Mouse (Mus musculus) neural tube, embryonic 10.5 days (tissue): ENCODE measurements at regions not wholly inside any gene's neighbourhood (a gene's known extent, or its start where the extent isn't known, plus 50 kb on each side); places are given as distances from the start of the nearest gene placed in this dataset.

Experiments used
- DNase-seq: peaks from one replicate; pipeline ENCODE4 v3.0.0-alpha.2; 2017; ENCODE audit warnings: low spot score; ENCODE audit errors: extremely low spot score

DNA sequence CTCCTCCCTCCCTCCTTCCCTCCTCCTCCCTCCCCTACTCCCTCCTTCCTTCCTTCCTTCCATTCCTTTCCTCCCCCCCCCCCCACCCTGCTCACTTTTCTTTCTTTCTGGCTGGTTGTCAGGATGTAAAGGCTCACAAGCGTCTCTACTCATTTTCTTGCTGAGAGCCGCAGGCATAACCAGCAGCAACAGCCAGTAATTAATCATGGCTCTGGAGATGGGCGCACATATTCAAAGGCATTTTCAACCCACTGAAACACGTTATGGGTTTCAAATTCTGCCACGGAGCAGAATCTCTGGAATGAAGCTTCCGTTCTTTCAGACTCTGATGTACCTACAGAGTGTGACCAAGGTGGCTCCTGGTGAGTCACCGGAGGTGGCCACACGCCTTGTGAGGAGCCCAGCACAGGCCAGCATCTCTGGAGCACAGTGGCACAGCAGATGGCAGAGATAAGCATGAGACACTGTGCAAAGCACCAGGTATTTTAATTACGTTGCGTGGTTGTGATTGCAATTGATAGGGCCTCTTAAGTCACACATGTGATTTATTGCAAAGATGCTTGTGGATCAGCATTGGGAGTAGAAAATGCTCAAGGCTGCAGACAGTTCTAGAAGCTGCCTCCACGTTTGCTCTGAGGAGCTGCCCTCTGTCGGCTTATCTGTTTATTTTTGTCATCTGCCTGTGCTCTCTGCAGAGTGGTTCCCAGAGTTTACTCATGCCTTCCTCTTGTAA lies 236.0 kb downstream of the Mtx2 start:
- DNase-seq: no peak

DNA sequence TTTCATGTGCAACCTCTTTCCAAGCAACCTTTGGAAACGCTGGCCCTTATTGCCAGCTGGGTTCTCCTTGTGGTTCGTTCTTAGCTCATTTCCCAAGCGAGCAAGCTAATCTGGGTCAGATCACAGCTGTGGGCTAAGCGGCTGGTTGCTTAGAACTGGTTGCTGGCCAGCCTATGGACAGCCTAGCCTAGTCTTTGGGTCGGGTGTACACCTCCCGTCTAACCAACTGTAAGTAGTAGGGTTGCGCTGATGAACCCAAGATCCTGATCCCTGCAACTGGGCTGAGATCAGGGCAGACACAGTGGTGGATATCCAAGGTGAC lies 236.5 kb downstream of the Mtx2 start:
- no peak for DNase-seq

DNA sequence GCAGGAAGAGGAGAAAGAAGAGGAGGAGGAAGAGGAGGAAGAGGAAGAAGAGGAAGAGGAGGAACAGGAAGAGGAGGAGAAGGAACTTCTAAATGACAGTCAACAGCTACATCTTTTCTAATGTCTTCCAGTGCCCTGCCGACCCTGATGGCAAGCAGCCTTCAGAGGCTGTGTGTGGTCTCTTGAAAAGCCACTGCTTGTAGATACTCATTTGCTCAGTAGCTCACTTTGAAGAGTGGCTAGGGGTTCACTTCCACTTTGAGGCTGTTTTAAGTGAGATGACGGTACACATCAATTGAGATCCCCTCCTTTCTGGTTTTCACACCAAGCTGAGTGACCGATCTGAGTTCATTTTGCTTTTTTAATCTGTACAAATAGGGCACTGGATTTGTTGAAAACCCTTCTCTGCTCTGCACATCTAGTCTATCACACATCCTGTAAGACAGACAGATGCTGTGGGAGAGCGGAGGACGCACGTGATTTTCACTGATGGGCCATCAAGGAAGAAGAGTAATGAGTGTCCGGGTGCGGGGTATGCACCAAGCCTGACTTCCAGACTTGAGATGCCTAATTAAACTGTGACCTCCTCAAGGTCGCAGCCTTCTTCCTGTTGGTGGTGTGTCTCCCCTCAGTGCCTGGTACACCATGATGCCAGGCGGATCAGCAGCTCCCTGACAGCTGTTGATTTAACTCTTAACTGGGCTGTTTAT lies 239.0 kb downstream of the Mtx2 start:
- no peak for DNase-seq

DNA sequence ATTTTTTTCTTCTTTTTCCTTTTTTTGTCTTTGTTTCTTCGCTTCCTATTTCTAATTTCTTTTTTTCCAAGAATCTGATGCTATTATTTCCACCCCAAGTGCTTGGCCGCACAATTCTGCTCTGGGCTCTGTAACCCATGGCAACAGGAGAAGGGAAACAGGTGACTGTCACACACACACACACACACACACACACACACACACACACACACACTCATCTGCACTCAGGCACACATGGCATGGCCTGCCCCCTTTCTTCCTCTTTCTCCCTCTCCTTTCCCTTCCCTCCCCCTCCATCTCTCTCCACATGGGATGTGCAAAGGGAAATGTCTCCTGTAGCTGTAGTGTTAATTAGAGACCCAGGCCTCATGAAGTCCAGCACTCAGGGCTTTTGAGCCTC lies 239.7 kb downstream of the Mtx2 start:
- DNase-seq: no peak

DNA sequence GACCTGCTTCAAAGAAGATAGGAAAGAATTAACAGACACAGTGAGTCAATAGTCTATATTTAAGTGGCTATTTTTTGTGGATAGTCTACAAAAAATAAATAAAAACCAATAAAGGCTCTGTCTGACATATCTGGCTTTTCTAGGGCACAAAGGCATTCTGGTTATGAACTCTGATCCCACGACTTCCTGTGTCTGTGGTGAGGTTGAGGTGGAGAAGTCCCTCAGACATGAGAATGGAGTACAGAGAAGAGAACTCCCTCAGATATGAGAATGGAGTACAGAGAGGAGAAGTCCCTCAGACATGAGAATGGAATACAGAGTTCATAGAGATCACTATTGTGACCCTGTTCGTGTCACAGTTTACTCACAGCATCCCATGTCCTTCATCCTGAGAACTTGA lies 243.7 kb downstream of the Mtx2 start:
- DNase-seq: no peak

DNA sequence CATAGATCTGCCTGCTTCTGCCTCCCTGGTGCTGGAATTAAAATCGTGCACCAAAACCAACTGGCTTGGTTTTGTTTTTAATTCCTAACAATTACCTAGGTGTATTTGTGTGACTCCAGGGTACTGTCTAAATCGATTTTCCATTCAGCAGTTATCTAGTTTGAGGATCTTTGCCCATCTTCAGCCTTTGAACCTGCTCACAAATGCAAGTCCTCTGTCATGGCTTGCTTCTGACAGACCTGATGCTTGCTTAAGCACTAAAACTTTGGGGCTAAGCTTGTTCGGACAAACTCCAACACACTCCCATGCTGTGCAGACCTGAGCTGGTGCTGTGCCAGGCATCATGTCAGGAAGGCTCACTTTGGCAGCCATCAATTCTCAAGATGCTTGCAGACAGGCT lies 246.4 kb downstream of the Mtx2 start:
- DNase-seq: no peak

DNA sequence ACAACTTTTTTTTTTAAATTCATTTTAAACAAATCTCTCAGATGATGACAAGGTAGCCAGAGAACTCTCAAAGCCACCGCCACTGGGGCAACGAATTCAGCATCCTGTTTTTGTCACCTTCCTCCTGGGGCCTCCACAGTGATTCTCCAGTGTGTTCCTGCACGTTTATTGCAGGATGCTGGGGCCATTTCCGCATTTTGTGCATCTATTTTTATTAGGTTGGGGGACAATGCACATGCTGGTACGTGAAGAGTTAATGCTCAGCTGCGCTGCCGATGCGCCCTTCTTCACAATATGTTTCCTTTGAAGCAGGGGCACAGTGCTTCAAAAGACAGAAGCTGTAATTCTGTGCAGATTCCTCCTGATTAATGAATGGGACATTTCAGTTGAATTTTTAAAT lies 246.9 kb downstream of the Mtx2 start:
- DNase-seq: no peak

DNA sequence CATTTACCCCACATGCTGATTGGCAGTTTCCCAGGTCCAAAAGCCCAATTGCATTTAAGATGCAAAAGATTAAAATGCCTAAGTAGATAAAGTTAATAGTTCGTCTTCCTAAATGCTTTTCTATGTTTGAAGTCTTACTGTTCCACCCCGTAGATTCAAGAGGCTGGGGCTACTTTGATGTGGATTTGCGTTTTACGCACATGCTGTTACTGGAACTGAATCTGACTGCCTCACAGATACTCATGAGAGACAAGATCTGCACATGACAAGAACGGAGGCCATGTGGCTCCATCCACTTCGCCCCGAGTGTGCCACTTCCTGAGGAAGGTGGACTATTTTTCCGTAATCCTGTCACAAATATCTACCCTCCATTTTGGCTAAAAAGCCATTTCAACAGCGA lies 247.6 kb downstream of the Mtx2 start:
- no peak for DNase-seq

DNA sequence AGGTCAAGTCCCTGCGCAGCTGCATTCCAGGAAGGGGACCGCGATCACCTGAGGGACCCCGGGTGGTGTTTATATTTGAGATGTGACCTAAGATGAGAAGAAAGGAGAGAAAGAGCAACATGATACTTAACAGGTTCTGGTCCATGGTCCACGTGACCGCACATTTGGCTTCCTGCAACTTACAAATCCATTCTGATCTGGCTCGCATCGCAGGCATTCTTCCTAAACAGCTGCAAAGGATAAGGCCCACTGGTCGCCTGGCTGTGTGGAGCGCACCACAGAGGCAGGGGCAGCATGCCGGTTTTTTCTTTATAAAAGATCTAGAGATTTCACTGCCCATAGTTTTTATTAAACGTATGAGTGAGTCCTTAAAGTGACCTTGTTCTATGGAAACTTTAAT lies 261.6 kb downstream of the Mtx2 start:
- no peak for DNase-seq

DNA sequence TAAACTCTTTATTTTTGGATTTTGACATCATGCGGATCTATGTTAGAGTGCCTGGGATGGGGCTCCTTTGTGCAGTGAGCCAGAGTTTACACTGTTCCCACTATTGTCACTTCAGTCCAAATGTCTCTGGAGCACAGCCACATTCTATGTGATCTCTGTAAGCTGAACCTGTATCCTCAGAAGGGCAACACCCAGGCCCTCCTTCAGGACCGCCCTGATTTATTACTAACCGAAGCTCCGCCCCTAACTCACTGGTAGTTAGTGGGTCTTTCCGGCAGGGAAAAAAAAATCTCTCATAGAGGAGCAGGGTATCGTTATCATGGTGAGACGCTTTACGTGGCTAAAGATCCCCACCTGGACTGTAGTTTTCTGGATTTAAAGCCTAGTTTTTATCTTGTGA lies 263.6 kb downstream of the Mtx2 start:
- DNase-seq: no peak

DNA sequence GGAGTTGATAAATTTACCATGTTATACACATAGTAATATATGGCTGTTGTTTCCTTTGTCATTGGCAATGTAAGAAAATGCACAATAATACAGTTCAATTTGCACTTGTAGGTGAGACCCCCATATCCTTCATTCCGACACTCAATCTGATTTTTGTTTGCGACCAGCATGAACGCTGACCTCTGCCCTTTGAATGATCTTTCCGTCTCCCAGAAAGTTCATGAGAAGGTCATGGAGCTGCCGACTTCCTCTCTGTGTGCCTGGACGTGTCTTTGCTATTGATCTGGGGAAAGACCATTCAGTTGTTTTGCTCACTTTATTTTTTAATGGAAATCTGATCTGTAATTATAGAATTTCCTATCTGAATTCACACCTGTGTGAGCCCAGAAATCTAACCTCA lies 264.0 kb downstream of the Mtx2 start:
- DNase-seq: peak; percentile 63

DNA sequence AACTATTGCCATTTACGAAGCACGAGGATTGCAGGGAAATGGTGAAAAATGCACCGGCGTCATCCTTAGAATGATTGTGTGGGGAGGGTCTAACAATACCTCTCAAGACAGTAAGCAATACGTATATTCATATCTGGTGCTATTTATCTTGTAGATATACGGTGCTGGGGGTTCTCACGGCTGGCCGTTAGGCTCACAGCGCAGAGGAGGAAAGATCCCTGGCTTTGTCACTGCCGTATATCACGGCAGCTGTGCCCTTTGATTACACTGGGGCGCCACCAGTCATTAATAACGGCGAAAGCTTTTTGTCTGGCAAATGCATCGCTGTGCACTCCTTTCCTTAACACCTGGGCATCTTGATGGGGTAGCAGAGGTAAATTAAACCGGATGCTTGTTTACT lies 264.8 kb downstream of the Mtx2 start:
- no peak for DNase-seq

DNA sequence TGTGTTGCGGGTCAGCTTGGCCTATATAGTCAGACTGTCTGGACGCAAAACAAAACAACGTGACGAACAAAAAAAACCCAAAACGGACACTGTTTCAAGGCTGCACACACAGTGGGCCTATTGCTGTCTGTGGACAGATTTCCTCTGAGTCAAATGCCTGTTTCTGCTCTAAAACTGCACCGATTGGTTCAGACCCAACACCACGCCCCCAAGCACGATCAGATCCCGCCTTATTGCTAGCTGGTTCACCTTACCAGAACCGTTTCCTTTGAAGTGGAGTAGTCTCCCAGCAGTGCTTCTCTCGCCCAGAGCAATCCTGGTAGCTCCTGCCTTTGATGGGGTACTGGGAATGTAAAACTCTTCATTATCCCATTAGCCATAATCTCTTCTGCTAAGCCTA lies 275.9 kb downstream of the Mtx2 start:
- DNase-seq: peak; percentile 42

DNA sequence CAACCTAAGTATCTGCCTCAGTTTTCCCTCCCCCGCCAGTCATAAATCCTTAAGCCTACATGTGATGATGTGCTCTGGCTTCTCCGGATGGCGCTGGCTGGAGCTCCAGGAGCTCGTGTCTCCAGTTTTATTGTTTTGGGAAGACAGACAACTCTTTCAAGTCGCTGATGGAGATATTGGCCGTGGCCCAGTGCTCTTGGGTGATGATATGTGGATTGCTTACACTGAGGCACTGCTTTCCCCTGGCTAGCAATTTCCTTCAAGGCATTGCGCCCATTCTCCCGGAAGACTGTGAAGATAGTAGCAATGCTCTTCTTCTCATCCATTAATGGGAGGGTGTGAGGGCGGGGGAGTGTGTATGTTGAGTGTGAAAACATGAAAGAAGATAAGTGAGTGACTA lies 287.1 kb downstream of the Mtx2 start:
- no peak for DNase-seq

DNA sequence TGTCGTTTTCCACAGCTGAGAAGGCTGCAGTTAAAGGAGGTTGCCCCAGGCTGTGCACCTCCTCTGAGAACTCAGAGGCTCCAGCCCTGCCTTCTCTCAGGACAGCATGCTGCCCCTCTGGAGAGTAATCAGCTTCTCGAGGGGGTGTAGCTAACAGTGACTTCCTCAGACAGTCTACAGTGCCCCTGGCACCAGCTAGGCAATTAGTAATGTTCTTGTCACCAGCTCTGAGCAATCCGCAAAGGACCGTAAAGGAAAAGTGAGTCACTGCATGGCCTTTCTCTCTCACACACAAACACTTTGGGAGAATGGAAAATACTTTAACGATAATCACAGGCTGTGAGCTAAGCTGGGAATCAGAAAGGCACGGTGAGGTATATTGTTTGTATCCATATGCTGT lies 288.8 kb downstream of the Mtx2 start:
- DNase-seq: no peak

DNA sequence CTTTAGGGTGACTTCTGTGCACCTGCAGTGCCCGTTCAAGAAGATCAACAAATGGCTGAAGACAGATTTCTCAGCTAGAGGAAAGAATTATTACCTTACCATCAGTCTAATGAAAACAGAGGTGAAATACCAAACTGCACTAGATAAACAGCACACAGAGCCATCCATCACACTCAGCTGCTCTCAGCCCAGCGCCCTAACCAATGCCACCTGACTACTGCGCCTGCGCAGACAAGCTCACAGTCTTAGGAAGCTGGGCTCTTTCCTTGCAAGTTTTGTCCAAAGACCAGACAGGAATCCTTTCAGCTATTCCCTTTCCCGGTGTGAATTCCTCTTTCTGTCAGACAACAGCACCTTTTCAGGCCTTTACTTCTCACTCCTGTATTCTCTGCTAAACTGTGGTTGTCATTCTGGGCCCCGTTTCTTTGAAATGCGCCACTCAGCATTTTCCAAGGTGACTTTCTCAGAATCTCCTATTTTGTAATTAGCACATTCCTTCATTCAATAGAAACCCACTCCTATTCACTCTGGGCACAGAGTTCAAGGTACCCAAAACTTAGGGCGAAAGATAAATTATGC lies 292.8 kb downstream of the Mtx2 start:
- no peak for DNase-seq

DNA sequence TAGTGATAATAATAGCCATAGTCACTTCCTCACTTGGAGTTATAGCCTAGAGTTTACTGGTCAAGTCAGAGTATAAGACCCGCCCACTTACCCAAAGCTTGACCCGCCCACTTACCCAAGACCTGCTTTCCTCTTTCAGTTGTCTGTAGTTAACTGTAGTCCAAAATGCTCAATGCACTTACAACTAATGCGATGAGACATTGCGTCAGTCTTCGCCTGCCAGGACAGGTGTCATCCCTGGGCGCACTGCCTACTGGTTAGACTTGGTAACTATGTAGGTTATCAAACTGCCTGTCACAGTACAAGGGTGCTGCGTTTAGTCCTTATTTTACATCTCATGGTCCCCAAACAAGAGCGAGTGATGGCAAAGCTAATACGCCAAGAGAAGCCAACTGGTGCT lies 294.0 kb downstream of the Mtx2 start:
- no peak for DNase-seq

DNA sequence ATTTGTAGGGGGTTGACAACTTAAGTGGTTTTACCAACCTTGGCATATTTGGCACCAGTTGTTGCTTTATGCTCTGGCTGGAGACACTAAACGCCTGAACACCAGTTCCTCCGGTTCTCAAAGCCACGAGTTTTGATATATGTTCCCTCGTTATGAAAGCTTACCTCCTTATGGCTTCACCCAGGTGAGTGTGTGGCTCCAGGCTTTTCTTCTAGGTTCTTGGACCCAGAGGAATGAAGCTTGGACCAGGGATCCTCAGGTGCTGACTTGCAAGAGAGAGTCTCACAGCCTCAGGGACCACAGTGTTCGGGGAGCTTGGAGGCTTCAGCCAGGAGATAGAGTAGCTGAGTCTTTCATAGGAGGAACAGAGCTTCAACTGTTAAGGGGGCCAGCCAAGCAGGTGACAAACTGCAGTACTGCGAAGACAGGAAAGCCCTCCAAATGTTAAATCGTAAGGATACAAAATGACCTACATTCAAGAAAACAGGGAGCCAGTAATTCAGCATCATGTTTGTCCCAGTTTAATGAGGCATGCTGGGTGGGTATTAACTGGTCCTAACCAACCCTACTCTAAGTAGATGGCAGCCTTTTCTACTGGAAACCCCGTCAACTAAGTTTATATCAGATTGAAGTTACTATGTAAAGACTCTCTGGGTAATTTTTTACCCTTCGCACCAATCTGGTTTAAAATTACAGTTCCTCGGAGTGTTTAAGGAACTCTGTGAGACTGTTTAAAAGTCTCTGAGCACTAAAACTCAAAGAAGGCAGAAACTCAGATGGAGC lies 307.9 kb downstream of the Mtx2 start:
- DNase-seq: no peak

DNA sequence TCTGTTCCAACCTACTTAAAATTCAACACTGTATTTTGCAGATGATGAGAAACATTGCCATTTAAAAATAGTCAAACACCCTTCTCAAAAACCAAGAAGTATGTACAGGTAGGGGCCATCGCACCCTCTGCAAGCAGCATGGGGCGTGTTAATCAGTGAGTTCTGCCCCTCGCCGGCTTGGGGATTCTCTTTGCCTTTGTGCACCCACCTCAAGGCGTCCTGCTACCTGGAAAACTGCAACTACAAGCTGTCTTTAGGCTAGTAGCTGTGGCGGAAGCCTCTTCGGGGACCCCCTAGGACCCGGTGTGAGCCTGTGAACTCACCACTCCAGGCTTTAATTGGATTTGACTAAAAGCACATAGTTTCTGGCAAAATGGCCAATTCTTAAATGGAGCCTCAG lies 311.0 kb downstream of the Mtx2 start:
- no peak for DNase-seq

DNA sequence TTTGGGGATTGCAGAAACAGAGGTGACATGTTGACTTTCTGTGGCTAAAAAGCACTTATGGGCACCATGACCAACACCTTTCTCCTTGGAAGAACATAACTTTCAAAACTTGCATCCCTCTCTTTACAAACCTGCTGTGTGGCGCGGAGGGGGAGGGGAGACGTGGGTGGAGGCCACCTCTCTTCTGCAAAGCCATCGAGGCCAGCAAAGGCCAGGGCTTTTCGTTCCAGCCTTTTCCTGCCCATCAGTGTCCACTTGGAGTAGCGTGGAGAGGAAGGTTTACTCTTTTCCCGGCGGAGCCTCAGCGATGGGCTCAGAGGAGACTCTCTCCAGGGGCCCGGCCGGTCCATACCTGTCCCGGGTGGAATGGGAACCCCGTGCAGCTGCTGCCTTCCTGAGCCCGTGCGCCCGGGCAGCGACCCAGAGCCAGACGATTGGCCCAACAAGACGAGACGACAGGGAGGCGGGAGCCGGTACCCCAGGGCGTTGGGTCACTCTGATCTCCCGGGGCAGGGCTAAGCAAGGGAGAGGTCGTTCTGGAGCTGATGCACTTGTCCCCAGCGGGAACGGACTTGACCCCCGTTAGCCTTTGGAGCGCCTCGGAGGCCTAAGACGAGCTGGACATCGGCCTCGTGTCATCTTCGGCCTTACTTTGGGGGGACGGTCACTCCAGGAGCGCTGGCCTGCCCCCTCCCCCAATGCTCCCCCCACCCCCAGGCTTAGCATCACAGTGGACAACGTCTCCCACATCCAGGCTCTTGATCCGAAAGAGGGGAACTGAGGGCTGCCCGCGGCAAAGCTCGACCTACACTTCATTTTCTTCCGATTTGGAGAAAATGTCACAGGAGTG lies 311.8 kb downstream of the Mtx2 start:
- peak; percentile 76 for DNase-seq

DNA sequence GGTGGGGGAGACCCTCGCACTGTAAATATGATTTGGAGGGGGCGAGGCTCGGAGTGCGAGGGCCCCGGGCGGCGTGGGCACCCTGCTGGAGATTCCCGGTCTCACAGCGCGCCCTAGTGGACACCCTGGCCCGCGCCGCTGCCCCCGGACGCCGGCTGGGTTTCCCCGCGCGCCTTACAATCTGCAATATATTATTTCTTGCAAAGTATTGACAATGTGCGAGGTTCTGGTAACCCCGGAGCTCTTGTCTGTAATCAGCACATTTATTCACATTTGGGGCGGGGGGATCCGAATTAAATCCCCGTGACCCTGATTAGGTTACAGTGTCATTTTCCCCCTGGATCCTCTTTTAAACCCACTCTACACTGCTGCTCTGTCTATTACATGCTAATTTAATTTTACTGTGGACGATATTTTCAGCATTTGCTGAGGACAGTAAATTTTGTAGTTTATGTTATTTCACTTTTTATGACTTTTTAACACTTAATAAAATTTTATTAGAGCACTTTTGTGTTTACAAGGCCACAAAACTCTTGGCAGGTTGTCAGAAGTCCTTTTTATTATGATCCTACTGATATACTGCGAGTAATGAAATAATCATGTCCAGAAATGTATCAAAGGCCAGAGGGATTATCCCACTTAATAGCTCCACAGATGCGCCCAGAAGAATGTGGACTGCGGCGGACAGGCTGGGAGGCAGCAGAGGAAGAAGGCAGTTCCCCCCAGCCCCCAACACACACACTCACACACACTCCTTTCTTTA lies 312.6 kb downstream of the Mtx2 start:
- DNase-seq: peak; percentile 84
